Mouse (Mus musculus) thymus, postnatal 10 days (tissue): ENCODE results near the gene Tnnt1.
"Not testable (repeated sequence)": the region's sequence is repeated elsewhere in the genome, so short reads cannot be mapped to it uniquely, and the experiment has no call there.

ENCODE experiments used
- DNase-seq, 2 experiments: peaks; one replicate each; pipeline ENCODE4 v3.0.0; 2021; ENCODE audit warnings: low spot score in 2 of 2

The Tnnt1 gene

DNA sequence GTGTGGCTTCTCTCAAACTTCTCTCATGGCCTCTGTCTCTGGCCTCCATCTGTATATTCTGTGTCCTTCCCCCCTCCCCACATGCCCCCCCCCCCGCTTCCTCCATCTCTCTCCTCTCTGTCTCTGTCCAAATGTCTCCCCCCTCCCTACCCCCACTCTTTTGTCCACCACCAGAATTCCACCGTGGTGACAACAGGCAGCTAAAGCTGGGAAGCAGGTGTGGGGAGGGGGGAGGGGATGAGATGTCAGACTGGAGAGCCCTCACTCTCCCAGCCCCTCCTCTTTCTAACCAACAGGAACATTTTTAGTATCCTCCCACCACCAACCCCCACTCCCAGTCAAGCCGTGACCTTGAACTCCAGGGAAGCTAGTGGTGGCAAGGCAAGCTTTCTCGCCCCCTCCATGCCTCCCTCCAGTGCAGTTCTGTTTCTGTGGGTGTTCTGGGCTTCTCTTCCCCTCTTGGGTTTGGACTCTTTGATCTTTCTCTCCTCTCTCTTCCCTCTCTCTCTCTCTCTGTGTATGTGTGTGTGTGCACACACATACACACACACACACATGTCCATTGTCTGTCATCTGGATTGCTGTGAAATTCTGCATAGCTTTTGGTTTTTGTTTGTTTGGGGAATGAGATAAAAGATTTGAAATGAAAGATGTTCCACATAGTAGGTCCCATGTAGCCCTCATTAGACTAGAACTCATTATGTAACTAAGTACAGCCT is at the start of gene Tnnt1:
Gene Tnnt1 (minus strand): TSS at position 51 of the 719 bp plus-strand sequence.
- DNase-seq = no peak

DNA sequence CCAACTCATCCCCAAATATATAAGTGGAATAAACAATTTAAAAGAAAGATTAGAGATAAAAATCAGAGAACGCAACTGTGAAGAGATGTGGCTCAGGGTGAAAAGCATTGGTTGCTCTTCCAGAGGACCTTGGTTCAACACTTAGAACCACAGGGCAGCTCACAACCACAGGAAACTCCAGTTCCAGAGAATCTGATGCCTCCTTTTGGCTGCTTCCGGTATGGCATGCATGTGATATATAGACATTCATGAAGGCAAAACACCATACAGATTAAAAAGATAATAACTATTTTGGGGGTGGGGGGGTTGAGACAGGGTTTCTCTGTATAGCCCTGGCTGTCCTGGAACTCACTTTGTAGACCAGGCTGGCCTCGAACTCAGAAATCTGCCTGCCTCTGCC is 46.5 kb upstream of the Tnnt1 start:
- DNase-seq = no peak

DNA sequence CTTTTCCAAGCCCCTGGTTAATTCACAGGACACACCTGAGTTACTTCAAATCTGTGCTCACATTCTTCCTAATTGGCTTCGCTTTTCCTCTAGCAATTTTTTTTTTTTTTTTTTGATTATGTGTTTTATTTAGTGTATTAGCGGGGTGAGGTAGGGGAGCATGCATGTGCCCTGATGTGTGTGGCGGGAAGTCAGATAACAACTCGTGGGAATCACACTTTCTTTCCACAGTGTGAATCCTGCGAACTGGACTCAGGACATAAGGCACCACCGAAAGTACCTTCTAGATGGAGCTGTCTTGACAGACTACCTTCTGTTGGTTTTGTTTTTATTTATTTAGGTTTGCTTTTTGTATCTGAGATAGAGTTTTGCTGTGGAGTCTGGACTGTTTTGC is 41.0 kb upstream of the Tnnt1 start:
- no peak for DNase-seq

DNA sequence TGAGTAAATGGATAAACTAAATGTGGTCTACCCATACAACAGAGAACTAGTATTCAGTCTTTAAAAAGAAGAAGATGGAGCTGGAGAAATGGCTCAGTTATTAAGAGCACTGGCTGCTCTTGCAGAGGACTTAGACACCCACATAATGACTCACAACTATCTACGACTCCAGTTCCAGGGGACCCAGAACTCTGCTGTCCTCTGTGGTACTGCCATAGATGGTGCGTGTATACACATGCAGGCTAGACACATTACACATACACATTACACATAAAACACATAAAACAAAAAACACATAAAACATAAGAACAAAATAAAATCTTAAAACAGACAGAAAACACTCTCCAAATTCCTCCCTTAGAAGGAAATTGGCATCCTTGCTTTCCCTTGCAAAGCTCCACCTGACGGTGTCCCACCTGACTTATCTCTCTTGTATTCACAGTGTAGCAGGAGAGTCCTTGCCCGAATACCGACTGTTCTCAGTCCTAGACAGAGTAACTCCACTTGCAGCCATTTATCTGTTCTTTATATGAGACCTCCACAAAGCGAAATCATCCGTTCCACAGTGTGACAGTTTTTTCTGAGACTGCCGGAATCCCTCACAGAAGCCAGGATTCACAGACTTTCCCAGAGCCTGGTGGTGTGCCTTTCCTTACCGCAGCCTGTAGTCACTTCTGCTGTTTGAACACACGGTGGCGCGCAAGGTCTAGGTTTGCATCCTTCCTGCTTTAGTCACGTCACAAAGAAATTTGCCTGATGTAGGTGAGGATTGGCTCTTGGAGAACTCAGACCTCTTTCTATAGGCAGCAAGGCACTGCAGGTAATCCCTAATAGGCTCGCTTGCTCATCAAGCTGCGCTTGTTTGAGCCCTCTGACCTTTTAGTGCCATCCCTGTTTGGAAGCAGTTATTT is 40.3 kb upstream of the Tnnt1 start:
- peak; percentile 24 to 78 for DNase-seq

DNA sequence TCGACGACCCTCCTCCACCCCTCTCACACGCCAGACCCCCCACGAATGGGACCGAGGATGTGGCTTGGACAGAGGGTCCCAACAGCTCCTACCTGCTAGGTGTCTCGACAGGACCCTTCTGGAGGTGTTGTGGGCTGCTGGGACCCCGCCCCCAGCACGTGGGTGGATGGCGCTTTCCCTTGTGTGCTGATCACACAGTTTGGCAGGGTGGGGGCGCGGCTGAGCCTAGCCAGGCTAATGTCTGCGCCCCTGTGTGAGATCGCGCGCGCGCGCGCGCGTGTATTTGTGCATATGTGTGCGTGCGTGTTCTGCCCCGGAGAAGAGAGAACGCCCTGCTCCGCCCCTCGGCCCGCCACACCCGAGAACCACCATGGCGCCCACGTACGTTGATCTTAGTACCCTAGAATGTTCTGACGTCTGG is 31.0 kb upstream of the Tnnt1 start, which contains the start of gene Syt5:
Gene Syt5 (minus strand): TSS at position 321 of the 421 bp plus-strand sequence.
- no peak for DNase-seq

DNA sequence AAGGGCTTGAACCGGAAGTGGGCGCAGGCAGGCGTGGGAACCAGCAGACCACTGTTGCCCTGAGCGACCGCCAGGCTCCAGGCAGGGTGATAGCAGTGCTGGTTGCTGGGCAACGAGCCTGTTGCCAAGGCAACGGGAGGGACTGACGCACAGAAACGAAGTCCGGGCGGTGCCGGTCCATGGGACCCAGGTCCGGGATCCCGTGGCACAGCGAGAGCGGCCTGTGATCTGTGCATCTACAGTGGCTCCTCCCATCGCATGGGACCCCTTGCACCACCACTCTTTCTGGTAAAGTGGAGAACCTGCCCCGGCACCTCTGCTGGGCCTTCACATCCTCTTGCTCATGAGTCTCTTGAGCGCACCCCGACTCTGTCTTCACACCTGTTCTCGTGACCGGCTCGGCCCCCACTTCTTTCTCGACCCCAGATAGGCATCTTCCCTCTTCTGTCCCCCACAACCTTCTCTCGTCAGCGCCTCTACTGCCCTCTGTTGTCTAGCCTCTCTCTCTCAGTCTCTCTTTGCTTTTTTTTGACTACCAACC is 30.5 kb upstream of the Tnnt1 start:
- DNase-seq = no peak

DNA sequence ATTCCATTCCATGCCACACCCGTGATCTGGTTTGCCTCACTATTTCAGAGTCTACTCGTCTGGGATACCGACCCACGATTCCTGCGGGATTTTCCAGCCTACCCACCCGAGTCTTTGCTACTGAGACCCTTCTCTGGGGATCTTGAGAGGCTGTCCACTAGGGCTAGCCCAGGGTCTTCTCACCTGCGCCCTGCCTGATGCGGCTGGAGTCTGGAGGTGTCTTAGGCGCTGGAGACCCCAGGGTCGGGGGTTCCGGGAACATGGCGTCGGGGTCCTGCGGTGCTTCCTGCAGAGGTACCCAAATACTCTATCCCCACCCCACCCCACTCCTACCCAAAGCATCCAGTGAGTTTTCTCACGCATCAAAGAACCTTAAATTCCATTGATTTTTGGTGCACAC is 29.9 kb upstream of the Tnnt1 start:
- no peak for DNase-seq

DNA sequence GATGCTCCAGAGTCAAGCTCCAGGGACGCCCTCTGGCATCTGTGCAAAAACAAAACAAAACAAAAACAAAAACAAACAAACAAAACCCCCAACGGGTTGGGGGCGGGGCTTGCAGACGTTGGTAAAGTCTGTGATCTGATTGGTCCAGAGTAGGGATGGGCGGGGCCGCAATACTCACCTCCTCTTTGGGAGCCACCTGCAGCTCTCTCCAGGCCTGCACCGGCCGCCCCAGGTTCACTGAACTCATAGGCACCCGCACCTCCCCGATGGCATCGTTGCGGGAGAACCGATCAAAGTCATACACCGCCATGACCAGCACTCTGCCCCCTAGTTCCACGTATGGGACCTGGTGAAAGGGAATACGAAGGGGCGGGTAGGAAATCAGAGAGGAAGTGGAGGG is 25.8 kb upstream of the Tnnt1 start:
- DNase-seq = no peak

DNA sequence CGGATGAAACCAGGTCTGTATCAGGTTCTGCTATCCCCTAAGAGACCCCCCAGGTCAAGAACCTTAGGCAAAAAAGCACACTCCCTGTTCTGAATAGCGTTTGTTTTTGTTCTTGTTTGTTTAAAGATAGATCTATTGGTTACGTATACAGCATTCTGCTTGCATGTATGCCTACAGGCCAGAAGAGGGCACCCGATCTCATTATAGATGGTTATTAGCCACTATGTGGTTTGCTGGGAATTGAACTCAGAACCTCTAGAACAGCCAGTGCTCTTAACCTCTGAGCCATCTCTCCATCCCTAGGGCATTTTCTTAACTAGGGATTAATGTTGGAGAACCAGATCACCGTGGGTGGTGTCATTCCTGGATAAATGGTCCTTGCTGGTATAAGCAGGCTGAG is 25.2 kb upstream of the Tnnt1 start:
- DNase-seq = no peak

DNA sequence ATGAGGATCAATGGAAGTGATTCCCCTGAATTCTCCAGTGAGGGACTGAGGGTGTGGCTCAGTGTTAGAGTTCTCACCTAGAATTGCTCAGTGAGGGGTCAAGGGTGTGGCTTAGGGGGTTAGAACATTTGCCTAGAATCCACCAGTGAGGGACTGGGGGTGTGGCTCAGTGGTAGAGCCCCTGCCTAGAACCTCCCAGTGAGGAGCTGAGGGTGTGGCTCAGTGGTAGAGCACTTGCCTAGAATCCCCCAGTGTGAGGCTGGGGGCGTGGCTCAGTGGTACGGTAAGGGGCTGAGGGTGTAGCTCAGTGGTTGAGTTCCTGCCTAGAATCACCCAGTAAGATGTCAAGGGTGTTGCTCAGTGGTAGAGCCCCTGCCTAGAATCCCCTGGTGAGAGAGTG is 22.8 kb upstream of the Tnnt1 start:
- DNase-seq = no peak

DNA sequence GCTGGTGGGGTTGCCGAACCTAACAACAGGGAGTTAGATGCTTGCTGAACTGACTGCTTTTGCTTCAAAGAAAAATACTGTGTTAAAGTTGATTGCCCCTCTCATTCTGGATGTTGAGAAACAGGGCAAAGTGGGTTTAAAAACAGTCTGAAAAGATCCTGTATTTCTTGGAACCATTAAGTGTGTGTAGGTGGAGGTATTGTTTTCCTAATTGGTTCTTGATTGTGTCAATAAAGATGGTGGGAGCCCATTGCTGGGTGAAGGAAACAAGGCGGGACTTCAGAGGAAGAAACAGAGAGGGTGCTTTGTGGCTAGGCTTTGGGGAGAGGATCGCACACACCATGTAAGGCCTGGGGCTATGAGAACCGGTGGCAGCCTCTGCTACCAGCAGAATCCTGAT is 21.0 kb upstream of the Tnnt1 start:
- no peak for DNase-seq

DNA sequence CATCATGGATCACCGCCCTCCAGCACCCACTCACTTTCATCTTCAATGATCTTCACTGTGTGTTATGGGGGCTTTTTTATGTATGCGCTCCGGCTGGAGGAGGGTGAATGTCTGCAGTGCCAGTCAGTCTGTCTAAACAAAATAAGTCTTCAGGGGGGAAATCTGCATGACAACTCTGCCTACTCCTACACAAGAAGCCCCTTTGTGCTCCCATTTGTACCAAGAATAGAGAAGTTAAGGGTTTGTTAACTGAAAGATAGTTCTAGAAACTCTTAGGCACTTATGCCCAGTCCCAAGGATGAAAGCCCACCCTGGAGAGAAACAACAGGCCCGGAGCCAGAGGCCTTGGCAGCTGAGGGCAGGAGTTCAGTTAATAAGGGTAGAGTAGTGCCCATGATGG is 20.2 kb upstream of the Tnnt1 start:
- DNase-seq = no peak

DNA sequence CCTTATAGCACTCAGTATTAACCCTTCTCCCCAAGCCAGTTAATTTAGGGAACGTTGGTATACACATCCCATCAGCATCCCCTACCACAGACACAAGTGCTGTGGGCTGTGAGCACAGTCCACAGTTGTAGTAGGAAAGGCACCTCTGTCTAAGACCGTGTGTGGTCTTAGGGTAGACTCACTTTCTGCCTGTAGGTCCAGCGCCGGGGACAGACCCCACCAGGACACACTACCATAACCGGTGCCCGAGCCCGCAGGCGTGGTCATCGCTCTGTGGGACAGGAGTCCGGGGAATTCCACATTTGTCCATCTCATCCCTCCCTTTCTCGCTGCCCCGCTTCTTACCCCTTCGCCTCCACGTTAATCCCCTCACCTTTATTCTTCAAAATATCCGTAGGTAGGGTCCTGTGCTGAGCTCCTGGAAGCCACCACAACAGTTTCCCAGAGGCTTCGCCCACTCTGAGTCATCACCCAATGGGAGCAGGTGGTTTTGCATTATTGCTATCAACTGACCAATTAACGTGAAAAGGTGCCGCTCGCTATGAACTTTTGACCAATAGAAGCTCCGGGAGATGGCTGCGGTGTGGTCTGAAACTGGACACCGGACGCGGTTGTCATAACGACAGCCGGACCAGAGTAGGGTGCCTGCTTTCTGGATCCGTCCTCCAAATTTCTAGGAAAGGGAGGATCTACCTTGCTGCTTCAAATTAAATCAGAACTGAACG is 16.0 kb upstream of the Tnnt1 start, which contains the start of gene Dnaaf3:
Gene Dnaaf3 (minus strand): TSS at position 449 of the 725 bp plus-strand sequence.
- no peak for DNase-seq

DNA sequence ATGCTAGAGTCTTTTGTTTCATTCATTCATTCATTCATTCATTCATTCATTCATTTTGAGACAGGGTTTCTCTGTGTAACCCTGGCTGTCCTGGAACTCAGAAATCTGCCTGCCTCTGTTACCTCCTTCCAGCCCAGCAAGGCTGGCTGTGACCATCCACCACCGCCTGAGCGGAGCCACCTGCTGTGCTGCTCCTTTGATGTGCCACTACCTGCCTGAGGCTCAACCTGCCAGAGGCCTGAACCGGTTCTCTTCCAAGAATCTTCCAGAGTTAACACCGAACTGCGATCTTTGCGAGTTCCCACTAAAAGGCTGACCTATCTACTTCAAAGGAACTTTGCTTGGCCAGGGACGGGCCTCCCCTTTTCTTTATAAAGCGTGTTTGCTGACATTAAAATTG is 14.0 kb upstream of the Tnnt1 start:
- DNase-seq = not testable (repeated sequence)

DNA sequence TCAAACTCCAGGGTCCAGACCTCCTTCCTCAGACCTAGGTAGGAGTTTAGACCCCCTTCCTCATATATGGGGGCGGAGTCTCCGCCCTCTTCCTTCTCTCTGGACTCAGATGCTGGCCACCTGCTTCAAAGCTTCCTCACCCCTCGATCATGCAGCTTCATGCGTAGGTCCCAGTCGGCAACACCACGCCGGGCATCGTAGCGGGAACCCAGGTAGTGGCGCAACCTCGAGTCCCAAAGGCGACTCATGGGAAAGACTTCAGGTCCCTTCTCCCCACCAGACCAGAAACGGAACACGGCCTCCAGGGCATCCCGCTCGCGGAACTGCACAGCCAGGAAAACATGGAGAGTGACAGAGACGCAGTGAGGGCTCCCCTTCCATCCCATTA is 11.1 kb upstream of the Tnnt1 start:
- DNase-seq = no peak

DNA sequence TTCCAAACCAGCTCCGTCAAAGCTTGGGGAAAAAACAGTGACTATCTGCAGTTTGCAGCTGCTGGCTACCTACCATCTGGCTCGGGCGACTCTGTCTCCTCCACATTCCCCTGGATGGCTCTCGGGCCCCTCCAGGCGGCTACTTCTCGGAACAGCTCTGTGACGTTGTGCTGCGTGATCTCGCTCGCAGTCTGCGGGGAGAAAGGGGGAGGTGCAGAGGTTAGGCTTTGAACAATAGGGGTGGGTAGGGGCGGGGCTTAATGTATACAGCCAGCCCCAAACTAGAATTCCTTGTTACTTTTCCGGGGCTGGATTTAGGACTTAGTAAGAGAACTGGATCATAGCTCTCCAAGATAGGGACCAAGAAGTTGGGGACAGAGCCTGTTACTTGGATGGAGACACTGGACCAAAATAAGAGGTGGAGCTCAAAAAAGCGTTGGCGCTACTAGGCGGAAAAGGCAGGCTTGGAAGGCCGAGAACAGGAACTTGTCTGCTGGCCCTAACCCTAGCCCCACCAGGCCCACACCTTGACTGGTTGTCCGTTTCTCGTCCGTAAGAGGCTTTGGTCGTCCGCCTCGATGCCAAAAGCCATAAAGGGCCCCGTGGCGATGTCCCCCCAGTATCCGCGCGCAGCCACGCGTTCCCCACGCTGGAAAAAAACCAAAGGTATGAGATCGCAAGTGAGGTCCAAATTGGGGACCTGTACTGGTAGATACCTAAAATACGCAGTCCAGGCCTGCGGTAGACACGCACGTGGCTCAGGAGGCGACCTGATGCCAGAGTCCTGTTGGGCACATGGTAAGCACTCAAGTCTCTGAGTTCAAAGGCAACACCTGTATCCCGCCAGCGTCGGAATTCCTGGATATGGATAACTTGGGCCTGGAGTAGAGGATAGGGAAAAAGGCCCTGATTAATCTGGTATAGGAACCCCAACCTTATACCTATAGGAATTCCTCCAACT is 10.4 kb upstream of the Tnnt1 start:
- peak; percentile 62 to 71 for DNase-seq

DNA sequence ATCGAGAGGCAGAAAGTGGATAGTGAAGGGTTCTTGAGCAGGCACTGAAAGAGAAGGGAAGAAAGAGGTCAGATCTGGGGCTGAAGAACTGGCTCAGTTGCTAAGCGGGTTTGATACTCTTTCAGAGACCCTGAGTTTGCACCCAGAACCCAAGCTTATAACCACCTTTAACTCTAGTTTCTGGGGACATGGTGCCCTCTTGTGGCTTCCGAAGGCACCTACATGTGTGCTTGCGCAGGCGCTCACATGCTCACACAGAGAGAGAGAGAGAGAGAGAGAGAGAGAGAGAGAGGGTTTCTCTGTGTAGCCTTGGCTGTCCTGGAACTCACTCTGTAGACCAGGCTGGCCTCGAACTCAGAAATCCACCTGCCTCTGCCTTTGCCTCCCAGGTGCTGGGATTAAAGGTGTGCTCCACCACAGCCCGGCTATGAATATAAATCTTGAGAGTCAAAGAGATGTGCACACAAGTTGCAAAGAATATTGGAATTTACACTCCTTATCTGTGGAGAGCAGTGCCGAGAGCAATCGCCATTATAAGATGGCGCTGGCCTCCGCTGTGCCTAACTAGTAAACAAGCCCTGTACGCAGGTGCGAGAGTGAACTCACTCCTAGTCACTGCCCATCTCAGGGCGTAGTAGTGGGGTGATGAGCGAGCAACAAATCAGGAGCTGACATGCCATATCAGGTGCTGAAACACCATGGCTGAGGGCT is 8.2 kb upstream of the Tnnt1 start, which contains the start of gene Tnni3:
Gene Tnni3 (minus strand): TSS at position 18 of the 711 bp plus-strand sequence.
- DNase-seq = peak in 1 of 2 experiments; percentile 54

DNA sequence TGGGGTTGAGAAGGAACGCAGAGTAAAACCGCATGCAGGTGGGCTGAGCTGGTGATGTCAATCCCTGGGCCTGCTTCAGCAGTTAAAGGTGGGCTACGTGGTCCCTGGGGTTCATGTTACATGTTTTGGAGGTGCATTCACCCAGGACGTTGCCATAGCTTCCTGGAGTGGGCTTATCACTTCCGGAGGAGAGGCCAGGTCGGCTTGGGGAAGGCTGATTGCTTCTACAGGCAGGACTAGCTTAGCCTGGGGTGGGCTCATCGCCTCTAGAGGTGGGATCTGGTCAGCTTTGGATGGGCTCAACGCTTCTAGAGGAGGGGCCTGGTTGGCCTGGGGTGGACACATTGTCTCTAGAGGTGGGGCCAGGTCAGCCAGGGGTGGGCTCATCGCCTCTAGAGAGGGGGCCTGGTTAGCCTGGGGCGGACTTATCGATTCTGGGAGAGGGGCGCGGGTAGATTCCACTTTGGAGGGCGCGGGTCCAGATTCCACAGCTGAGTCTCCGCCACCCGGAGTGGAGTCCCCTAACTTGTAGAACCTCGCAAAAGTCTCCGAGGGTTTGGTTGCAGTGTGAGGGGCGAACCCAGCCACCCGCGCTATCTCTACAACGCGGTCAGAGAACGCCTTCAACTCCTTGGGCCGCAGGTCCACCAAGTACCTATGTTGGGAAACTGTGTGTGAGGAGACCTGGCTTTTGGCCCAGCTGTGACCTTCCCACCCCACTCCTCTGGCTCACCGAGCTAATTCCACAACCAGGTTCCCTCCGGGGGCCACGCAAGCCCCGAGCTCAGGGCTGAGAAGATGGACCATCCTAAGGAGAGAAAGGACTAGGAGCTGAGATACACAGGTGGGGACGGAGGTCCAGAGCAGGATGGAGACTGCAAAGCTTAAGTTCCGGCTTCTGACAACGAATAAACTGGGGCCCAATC is 7.3 kb upstream of the Tnnt1 start:
- no peak for DNase-seq

DNA sequence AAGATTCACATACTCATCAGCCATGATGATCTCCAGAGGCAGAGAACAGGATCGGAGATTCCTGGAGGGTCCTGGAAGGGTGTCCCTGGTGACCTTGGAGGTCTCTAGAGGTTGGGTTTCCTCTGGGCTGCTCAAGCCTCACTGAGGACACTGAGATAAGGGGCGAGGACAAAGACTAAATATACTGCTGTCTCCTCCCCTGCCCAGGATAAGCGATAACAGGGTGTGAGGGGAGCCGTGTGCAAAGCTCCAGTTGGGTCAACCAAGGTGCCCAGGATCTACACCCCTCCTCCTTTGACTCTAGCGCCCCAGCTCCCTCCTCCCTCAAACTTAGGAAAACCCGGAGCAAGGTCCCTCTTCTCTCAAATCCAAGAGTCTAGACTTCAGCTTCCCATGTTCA is 6.1 kb upstream of the Tnnt1 start:
- DNase-seq = no peak
